ENCODE assay signal across 8 mouse cellular contexts in genomic region chr17:25569833-25570647, GRCm38 (mm10). TPM values are rescaled to one million over a fixed set of nuclear protein-coding genes. Genes with fewer than 3 reads are reported as not detected.
DNase-seq lines count a peak whose midpoint lies in the region; ATAC-seq and TF ChIP-seq lines count a peak whose summit lies in the region.

No protein-coding gene starts in this region.

- no peaks in the 10 kb centered on the region for H3K36me3 ChIP-seq in heart, embryonic 15.5 days
- peaks cover 11% of the 10 kb centered on the region for H3K36me3 ChIP-seq in embryonic facial prominence, embryonic 10.5 days (replicated peaks)
- no peaks in the 10 kb centered on the region for H3K36me3 ChIP-seq in intestine, postnatal 0 days (ENCODE audit: control insufficient read depth, insufficient read depth)
- H3K36me3 ChIP-seq in neural tube, embryonic 15.5 days: no peaks in the 10 kb centered on the region

- H3K9me3 ChIP-seq in heart, embryonic 15.5 days (replicated peaks): no peaks in the 10 kb centered on the region
- H3K9me3 ChIP-seq in embryonic facial prominence, embryonic 10.5 days: no peaks in the 10 kb centered on the region
- no peaks in the 10 kb centered on the region for H3K9me3 ChIP-seq in intestine, postnatal 0 days (ENCODE audit: control insufficient read depth)
- H3K9me3 ChIP-seq in neural tube, embryonic 15.5 days (replicated peaks): no peaks in the 10 kb centered on the region

- H3K27ac ChIP-seq in heart, embryonic 15.5 days: no peak overlapping the region
- peak overlapping the region; percentile 78 for H3K27ac ChIP-seq in embryonic facial prominence, embryonic 10.5 days (replicated peaks)
- no peak overlapping the region for H3K27ac ChIP-seq in intestine, postnatal 0 days (ENCODE audit: low read depth, low read length)
- peak overlapping the region; percentile 62; the same call in 1 of the 2 replicates for H3K27ac ChIP-seq in neural tube, embryonic 15.5 days (replicated peaks)

- peak; percentile 12 for ATAC-seq in heart, embryonic 15.5 days (replicated peaks; ENCODE audit: insufficient number of reproducible peaks, insufficient read depth, low FRiP score, low read depth)
- ATAC-seq in intestine, postnatal 0 days: no peak
- peak; percentile 7; the same call in 1 of the 2 replicates for ATAC-seq in neural tube, embryonic 15.5 days (ENCODE audit: low FRiP score)

- H3K4me3 ChIP-seq in heart, embryonic 15.5 days: peak overlapping the region; percentile 60
- peak overlapping the region; percentile 67 for H3K4me3 ChIP-seq in embryonic facial prominence, embryonic 10.5 days
- H3K4me3 ChIP-seq in intestine, postnatal 0 days (ENCODE audit: low read depth, low read length): peak overlapping the region; percentile 47
- H3K4me3 ChIP-seq in neural tube, embryonic 15.5 days (replicated peaks): peak overlapping the region; percentile 50

- TF ChIP-seq CTCF in intestine, postnatal 0 days (IDR thresholded peaks at IDR 0.05; ENCODE audit: low read depth): no peak

- 6% methylated on average over 54 of the region's 54 CpGs for WGBS in heart, embryonic 15.5 days
- WGBS in embryonic facial prominence, embryonic 10.5 days: 2% methylated on average over 54 of the region's 54 CpGs
- WGBS in intestine, postnatal 0 days: 7% methylated on average over 52 of the region's 54 CpGs
- WGBS in neural tube, embryonic 15.5 days: 2% methylated on average over 54 of the region's 54 CpGs

- peak overlapping the region; percentile 55 for H3K9ac ChIP-seq in heart, embryonic 15.5 days
- H3K9ac ChIP-seq in intestine, postnatal 0 days (ENCODE audit: low read depth, low read length): peak overlapping the region; percentile 26
- peak overlapping the region; percentile 54 for H3K9ac ChIP-seq in neural tube, embryonic 15.5 days (replicated peaks)

- peak overlapping the region; percentile 96 for H3K4me2 ChIP-seq in heart, embryonic 15.5 days
- peak overlapping the region; percentile 76 for H3K4me2 ChIP-seq in intestine, postnatal 0 days (replicated peaks; ENCODE audit: low read depth)
- H3K4me2 ChIP-seq in neural tube, embryonic 15.5 days: peak overlapping the region; percentile 93

- H3K27me3 ChIP-seq in heart, embryonic 15.5 days: peaks cover 45% of the 10 kb centered on the region
- H3K27me3 ChIP-seq in embryonic facial prominence, embryonic 10.5 days (replicated peaks; ENCODE audit: low read depth, poor library complexity, severe bottlenecking): peaks cover 77% of the 10 kb centered on the region
- peaks cover 44% of the 10 kb centered on the region for H3K27me3 ChIP-seq in intestine, postnatal 0 days (replicated peaks; ENCODE audit: control insufficient read depth, insufficient read depth, low read length)
- peaks cover 25% of the 10 kb centered on the region for H3K27me3 ChIP-seq in neural tube, embryonic 15.5 days (replicated peaks)

- peaks cover 35% of the 10 kb centered on the region for H3K4me1 ChIP-seq in heart, embryonic 15.5 days (replicated peaks)
- peaks cover 73% of the 10 kb centered on the region for H3K4me1 ChIP-seq in embryonic facial prominence, embryonic 10.5 days
- no peaks in the 10 kb centered on the region for H3K4me1 ChIP-seq in intestine, postnatal 0 days (replicated peaks; ENCODE audit: control insufficient read depth, insufficient read depth, low read length)
- peaks cover 46% of the 10 kb centered on the region for H3K4me1 ChIP-seq in neural tube, embryonic 15.5 days

- no peak for DNase-seq in heart, postnatal 4 days
- DNase-seq in CD4-positive helper T cell, adult 2 months (ENCODE audit: low read depth, low spot score): peak; percentile 32
- DNase-seq in embryonic facial prominence, embryonic 10.5 days (ENCODE audit: low spot score): no peak
- DNase-seq in ovary, adult 18-20 months (ENCODE audit: low spot score): no peak
- DNase-seq in layer of hippocampus, adult 8-10 months (ENCODE audit: low spot score in 2 of 2): no peak

RNA-seq across cellular contexts. Expression of gene Sox8, which starts 0.4 kb away (rescaled TPM):
- polyA plus RNA-seq in heart, embryonic 15.5 days (2015; fragmentation: Nextera tagmentation; extraction: Ambion mirVana): 0.73 and 1.5 TPM in 2 replicates
- under 1 TPM; 0.45 to 0.48 TPM for total RNA-seq in heart, postnatal 4 days (2021)
- 12.5 and 13.1 TPM in 2 replicates for polyA plus RNA-seq in embryonic facial prominence, embryonic 10.5 days (2016; fragmentation: Nextera tagmentation; extraction: Ambion mirVana)
- polyA plus RNA-seq in intestine, postnatal 0 days (2015; fragmentation: Nextera tagmentation; extraction: Ambion mirVana): 1.7 and 2.5 TPM in 2 replicates
- 16.0 and 16.9 TPM in 2 replicates for polyA plus RNA-seq in neural tube, embryonic 15.5 days (2015; fragmentation: Nextera tagmentation; extraction: Ambion mirVana)
- total RNA-seq in layer of hippocampus, adult 8-10 months (2022): 10 to 100 TPM; 47.4 to 54.5 (median 52.1) TPM

RNA-seq across cellular contexts. Expression of gene Lmf1, which starts 8.8 kb away (rescaled TPM):
- 33.0 and 34.7 TPM in 2 replicates for polyA plus RNA-seq in heart, embryonic 15.5 days (2015; fragmentation: Nextera tagmentation; extraction: Ambion mirVana)
- 10 to 100 TPM; 26.2 to 27.6 TPM for total RNA-seq in heart, postnatal 4 days (2021)
- 26.3 and 26.6 TPM in 2 replicates for polyA plus RNA-seq in embryonic facial prominence, embryonic 10.5 days (2016; fragmentation: Nextera tagmentation; extraction: Ambion mirVana)
- polyA plus RNA-seq in intestine, postnatal 0 days (2015; fragmentation: Nextera tagmentation; extraction: Ambion mirVana): 16.1 and 16.5 TPM in 2 replicates
- 26.2 and 26.9 TPM in 2 replicates for polyA plus RNA-seq in neural tube, embryonic 15.5 days (2015; fragmentation: Nextera tagmentation; extraction: Ambion mirVana)
- 10 to 100 TPM; 27.0 to 33.4 (median 28.4) TPM for total RNA-seq in layer of hippocampus, adult 8-10 months (2022)

Comparison
In these comparisons a context has a peak if more than half of its experiments do, and no peak if none do; other contexts are left out.
1. H3K27ac ChIP-seq: peak in embryonic facial prominence, embryonic 10.5 days (single experiment) and neural tube, embryonic 15.5 days (single experiment); none in heart, embryonic 15.5 days (single experiment) and intestine, postnatal 0 days (single experiment).
2. Peak in every context shown above with its lines, with median percentiles within 50 percentile points of each other: H3K4me2 ChIP-seq, H3K4me3 ChIP-seq and H3K9ac ChIP-seq.